Mouse (Mus musculus) forebrain, embryonic 13.5 days (tissue): Measurements from ENCODE around the gene Prkca. TPM values are rescaled to one million over a fixed set of nuclear protein-coding genes. Genes with fewer than 3 reads are reported as not detected.

ENCODE experiments used
- ATAC-seq: fragments of 200-750 bp; cut with Nextera tagmentation; 2 replicates; pipeline ENCODE4 v1.8.0; 2017
- H3K27ac ChIP-seq: fragments of 300-500 bp; sonication (generic); 2 replicates; pipeline ENCODE4 v1.5.1; 2015; ENCODE audit warnings: inconsistent platforms, mild to moderate bottlenecking, moderate library complexity
- H3K27me3 ChIP-seq: fragments of 300-500 bp; sonication (generic); 2 replicates; pipeline ENCODE4 v1.6.1; 2015; ENCODE audit warnings: mild to moderate bottlenecking, inconsistent platforms
- H3K36me3 ChIP-seq: fragments of 300-500 bp; sonication (generic); 2 replicates; pipeline ENCODE4 v1.6.1; 2015; ENCODE audit warnings: mild to moderate bottlenecking, inconsistent platforms; ENCODE audit not compliant: poor library complexity, severe bottlenecking
- H3K4me1 ChIP-seq: fragments of 300-500 bp; sonication (generic); 2 replicates; pipeline ENCODE4 v1.6.1; 2015; ENCODE audit warnings: inconsistent platforms
- H3K4me2 ChIP-seq: fragments of 300-500 bp; sonication (generic); 2 replicates; pipeline ENCODE4 v1.6.1; 2015; ENCODE audit warnings: inconsistent platforms, mild to moderate bottlenecking, moderate library complexity
- H3K4me3 ChIP-seq: fragments of 300-500 bp; sonication (generic); 2 replicates; pipeline ENCODE4 v1.5.1; 2015; ENCODE audit warnings: mild to moderate bottlenecking, inconsistent platforms
- H3K9ac ChIP-seq: fragments of 300-500 bp; sonication (generic); 2 replicates; pipeline ENCODE4 v1.6.1; 2015; ENCODE audit warnings: mild to moderate bottlenecking, inconsistent platforms
- H3K9me3 ChIP-seq: fragments of 300-500 bp; sonication (generic); replicated peaks from 2 replicates; pipeline ENCODE4 v1.6.1; 2016; ENCODE audit warnings: inconsistent platforms
- WGBS: fragments of 180-500 bp; shearing (Covaris S2); methylation state at CpG from one replicate; pipeline ENCODE4 v1.1.7; 2015; 5-methylcytosine and 5-hydroxymethylcytosine counted together
- polyA plus RNA-seq: library from polyadenylated mRNA; unstranded; fragments of >200 nt; fragmentation: Nextera tagmentation; extraction: Ambion mirVana; gene quantifications from 2 replicates; pipeline ENCODE4 v1.2.1, GENCODE M21; 2015

The Prkca gene
- polyA plus RNA-seq, 1 experiment from 2014 or later: 4.2 TPM

DNA sequence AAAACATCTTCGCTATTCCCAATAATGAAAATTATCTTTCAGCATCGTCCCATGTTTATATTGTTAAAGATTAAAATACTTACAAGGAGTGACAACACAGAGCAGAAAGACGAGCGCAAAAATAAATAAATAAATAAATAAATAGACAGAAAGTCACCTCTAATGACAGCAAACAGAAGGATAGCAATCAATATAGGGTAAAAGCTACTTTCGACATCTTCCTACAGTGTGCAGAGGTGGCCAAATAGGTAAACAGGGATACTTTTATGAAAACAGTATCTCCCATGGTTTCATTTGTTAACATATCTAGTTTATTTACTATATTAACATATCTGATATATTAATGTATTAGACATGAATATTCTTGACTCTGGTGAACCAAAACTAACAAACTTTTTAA is 35.5 kb downstream of the Prkca start:
- Histone ChIP-seq H3K4me2 (no peak overlapping the region), H3K9ac (no peak overlapping the region), H3K4me1 (no peaks in the 10 kb centered on the region), H3K9me3 (no peaks in the 10 kb centered on the region), H3K27ac (no peak overlapping the region), H3K4me3 (no peak overlapping the region), H3K36me3 (no peaks in the 10 kb centered on the region), H3K27me3 (no peaks in the 10 kb centered on the region)
- WGBS: 94% methylated on average over 5 of the region's 5 CpGs
- no peak for ATAC-seq

DNA sequence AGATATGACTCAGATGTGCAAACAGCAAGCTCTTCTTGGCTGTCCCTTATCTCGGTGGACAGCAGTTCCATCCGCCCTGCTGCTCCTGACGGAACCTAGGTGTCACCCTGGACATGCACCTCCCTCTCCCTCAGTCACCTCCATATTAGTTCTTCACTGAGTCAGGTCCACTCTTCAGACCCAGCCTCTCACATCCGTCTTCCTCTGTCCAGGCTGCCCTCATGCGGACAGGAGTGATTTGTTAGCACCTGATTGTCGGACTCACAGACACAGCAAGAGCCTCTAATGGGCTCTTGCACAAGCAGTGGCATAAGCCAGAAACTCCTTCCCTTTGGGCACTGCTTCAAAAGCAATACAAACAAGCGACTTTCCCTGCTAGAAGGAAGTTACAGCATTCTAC is 36.5 kb downstream of the Prkca start:
- Histone ChIP-seq H3K4me1 (no peaks in the 10 kb centered on the region), H3K36me3 (no peaks in the 10 kb centered on the region), H3K9me3 (no peaks in the 10 kb centered on the region), H3K4me3 (no peak overlapping the region), H3K4me2 (no peak overlapping the region), H3K27ac (no peak overlapping the region), H3K27me3 (no peaks in the 10 kb centered on the region), H3K9ac (no peak overlapping the region)
- WGBS: 88% methylated on average over 7 of the region's 7 CpGs
- ATAC-seq: no peak

DNA sequence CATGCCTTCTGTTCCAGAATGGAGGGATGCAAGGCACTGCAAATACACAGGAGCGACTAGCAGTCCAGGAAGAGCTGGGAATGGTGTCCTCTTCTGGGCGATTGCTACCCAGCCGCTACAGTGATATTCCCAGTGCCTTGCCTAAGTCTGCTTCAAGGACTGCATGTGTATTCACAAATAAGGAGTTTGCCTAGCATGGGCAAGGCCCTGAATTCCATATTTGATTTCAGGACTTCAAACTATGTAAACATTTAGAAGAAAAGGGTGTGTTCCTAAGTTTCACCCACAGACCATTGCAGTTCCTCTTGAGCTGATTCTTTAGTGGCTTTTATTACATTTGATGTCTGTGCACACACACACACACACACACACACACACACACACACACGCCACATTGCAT is 39.9 kb downstream of the Prkca start:
- no peak overlapping the region for H3K4me3 ChIP-seq
- H3K36me3 ChIP-seq: no peaks in the 10 kb centered on the region
- peaks cover 11% of the 10 kb centered on the region; the same call in 1 of the 2 replicates for H3K4me1 ChIP-seq
- no peaks in the 10 kb centered on the region for H3K27me3 ChIP-seq
- no peak overlapping the region for H3K4me2 ChIP-seq
- WGBS: over 99% methylated on average over 4 of the region's 4 CpGs
- H3K9me3 ChIP-seq: no peaks in the 10 kb centered on the region
- H3K9ac ChIP-seq: no peak overlapping the region
- H3K27ac ChIP-seq: no peak overlapping the region
- ATAC-seq: no peak

DNA sequence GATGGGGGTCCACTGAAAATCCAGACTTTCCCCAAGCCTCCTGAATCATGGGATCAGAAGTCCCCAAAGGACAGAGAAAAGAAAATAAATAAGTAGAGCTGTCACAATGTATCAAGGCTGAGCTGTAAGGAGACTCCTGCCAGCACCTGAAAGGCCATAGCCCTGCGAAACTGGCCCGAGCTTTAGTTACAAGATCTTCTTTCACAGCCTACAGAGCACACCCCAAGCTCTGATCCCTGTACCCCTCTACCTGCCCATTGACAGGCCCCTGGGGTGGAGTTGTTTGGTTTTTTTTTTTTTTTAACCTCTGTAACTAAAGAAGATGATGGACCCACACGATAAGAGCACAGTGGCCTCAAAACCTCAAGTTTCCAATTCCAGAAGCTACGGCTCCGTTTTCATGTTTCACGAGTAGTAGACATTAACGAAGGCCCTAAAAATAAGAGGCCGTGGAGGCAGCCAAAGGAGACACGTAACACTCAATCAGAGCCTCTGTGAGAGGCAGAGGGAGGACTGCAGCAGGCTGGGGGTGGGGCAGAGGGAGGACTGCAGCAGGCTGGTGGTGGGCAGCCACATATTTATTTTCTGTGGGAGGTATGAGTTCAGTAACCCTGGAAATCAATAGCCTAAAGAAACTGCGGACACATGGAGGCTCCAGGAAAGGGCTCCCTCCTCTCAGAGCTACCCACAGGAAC is 41.8 kb downstream of the Prkca start:
- Histone ChIP-seq H3K4me3 (no peak overlapping the region), H3K27ac (no peak overlapping the region), H3K27me3 (no peaks in the 10 kb centered on the region), H3K36me3 (no peaks in the 10 kb centered on the region), H3K4me2 (no peak overlapping the region), H3K9me3 (no peaks in the 10 kb centered on the region), H3K9ac (no peak overlapping the region), H3K4me1 (peaks cover 17% of the 10 kb centered on the region; the same call in 1 of the 2 replicates)
- WGBS: 81% methylated on average over 10 of the region's 10 CpGs
- ATAC-seq: no peak

DNA sequence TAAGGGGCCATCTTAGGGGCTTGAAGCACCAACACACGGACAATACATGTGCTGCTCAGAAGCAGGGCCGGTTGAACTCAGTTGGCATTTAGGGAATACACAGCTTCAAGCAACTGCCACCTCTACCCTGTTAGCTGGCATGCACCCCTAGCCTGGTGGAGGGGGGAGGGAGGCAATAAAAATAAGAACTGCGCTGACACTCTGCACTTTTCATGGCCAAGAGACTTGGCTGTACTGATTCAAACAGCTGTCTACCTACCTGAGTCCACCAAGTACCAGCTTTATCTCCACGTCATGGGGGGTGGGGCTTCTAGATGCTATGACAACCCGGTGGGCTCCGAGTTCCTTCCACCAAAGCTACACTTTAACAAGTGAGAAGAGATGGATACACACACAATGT is 42.7 kb downstream of the Prkca start:
- H3K9ac ChIP-seq: no peak overlapping the region

DNA sequence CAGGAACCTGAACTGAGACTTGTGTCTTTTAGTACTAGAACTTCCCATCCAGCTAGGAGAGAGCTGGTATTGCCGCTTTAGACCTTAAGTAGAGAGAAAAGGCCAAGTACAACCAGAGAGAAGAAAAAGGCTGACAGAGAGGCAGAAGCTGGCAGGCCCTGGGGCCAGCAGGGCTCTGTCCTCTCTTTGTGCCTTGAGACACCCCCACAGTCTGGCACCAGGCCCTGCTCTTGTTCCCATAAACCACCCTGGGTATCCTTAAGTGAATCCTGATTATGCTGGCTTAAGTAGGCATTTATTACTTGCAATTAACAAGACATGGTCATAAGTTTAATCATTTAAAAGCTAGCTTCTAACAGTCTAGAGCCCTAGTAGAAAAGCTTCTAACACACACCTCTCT is 43.3 kb downstream of the Prkca start:
- WGBS: 88% methylated on average over 1 of the region's 1 CpGs

More for the DNA sequence above, 42.7 kb downstream of the Prkca start:
- no peak overlapping the region for H3K4me3 ChIP-seq
- no peaks in the 10 kb centered on the region for H3K36me3 ChIP-seq
- H3K4me2 ChIP-seq: no peak overlapping the region
- H3K4me1 ChIP-seq: peaks cover 17% of the 10 kb centered on the region; the same call in 1 of the 2 replicates
- H3K27ac ChIP-seq: no peak overlapping the region
- 78% methylated on average over 6 of the region's 6 CpGs for WGBS
- H3K27me3 ChIP-seq: no peaks in the 10 kb centered on the region
- no peak for ATAC-seq
- no peaks in the 10 kb centered on the region for H3K9me3 ChIP-seq

DNA sequence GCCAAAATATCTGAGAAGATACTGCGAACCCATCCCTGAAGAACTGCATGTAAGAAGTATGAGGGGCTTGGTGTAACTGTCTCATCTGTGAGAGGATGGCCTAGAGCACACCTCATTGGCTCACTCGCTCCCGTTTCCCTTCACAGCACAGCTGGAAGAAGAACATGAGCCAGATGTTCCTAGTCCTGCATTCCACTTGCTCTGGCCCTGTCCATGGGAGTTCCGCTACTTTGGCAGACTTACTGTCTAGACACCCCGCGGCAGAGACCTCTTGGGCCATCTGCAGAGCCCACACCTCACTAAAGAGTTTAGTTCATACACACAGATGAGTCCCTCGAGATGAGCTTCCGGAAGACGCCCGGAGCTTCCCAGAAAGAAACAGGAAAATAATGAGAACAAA is 43.8 kb downstream of the Prkca start:
- 91% methylated on average over 10 of the region's 10 CpGs for WGBS
- H3K9ac ChIP-seq: no peak overlapping the region

More for the DNA sequence above, 43.3 kb downstream of the Prkca start:
- Histone ChIP-seq H3K4me2 (no peak overlapping the region), H3K27me3 (no peaks in the 10 kb centered on the region), H3K27ac (no peak overlapping the region), H3K36me3 (no peaks in the 10 kb centered on the region), H3K4me1 (peaks cover 17% of the 10 kb centered on the region), H3K9ac (no peak overlapping the region), H3K4me3 (no peak overlapping the region), H3K9me3 (no peaks in the 10 kb centered on the region)
- ATAC-seq: no peak

DNA sequence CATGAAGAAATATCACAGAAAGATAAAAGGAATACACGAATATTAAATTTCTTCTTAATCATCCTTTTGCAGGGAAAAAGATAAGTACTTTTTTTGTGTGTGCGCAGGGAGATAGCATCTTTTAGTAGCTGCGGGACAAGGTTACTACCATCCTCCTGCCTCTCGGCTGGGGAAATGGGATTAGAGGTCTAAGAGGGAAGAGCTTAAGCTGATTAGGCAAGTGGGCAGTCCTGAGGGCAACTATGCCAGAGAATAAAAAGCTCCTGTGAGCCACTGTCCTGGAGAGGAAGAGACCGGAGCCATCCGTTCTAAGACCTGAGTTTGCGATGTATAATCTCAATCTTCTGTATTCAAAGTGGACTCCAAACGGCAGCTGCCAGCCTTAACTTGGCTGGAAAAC is 45.8 kb downstream of the Prkca start:
- Histone ChIP-seq H3K4me3 (no peak overlapping the region), H3K4me1 (peaks cover 29% of the 10 kb centered on the region), H3K9ac (no peak overlapping the region), H3K27ac (no peak overlapping the region), H3K27me3 (no peaks in the 10 kb centered on the region), H3K9me3 (no peaks in the 10 kb centered on the region), H3K36me3 (no peaks in the 10 kb centered on the region), H3K4me2 (no peak overlapping the region)
- no peak for ATAC-seq
- WGBS: 31% methylated on average over 8 of the region's 8 CpGs

More for the DNA sequence above, 43.8 kb downstream of the Prkca start:
- Histone ChIP-seq H3K4me3 (no peak overlapping the region), H3K36me3 (no peaks in the 10 kb centered on the region), H3K27ac (no peak overlapping the region), H3K9me3 (no peaks in the 10 kb centered on the region), H3K4me1 (peaks cover 23% of the 10 kb centered on the region), H3K4me2 (no peak overlapping the region), H3K27me3 (no peaks in the 10 kb centered on the region)
- ATAC-seq: no peak

DNA sequence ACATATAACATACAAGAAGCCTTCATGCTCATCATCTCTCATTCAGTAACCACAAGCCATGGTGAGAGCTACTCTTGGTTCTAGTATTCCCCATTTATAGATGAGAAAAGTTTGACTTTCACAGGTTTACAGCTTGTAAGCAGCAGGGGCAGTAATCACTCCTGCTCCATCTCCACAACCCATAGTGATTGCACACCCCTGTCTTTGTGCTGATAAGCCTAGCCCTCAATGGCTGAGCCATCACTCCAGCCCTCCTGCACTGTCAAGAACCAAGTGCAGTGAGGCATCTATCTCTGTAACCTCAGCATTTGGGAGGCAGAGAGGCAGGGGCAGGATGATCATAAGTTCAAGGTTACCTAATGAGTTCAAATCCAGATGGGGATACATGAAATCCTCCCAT is 48.4 kb downstream of the Prkca start:
- no peak for ATAC-seq

DNA sequence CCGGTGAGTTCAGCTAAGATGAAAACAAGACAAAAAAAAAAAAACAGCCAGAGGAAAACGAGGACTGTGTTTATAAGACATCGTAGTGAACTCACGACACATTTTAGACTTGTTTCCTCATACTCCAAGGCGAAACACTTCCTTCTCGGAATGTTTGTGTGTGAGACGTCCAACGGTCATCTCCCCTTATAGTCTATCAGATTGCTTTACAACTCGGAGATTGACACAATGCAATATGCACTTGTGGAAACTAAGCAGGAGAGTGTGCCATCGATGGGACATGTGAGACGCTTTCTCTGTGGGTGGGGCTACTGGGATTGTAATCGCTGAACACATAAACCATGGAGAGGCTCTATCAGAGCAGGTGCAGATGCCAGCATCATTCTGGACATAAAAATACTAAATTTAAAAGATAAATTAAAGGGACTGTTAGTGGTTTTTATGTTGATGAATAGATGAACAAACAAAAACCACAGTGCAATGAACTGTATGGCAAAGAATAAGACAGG is 49.4 kb downstream of the Prkca start:
- peaks cover 18% of the 10 kb centered on the region; the same call in 1 of the 2 replicates for H3K4me1 ChIP-seq
- no peak for ATAC-seq
- H3K9ac ChIP-seq: no peak overlapping the region
- H3K36me3 ChIP-seq: no peaks in the 10 kb centered on the region
- no peak overlapping the region for H3K27ac ChIP-seq
- H3K4me2 ChIP-seq: no peak overlapping the region
- no peaks in the 10 kb centered on the region for H3K9me3 ChIP-seq
- no peaks in the 10 kb centered on the region for H3K27me3 ChIP-seq
- WGBS: 91% methylated on average over 12 of the region's 12 CpGs
- no peak overlapping the region for H3K4me3 ChIP-seq

More for the DNA sequence above, 48.4 kb downstream of the Prkca start:
- no peak overlapping the region for H3K4me2 ChIP-seq
- H3K27ac ChIP-seq: no peak overlapping the region
- no peaks in the 10 kb centered on the region for H3K27me3 ChIP-seq
- H3K9ac ChIP-seq: no peak overlapping the region
- no peaks in the 10 kb centered on the region for H3K9me3 ChIP-seq
- H3K36me3 ChIP-seq: no peaks in the 10 kb centered on the region
- no peak overlapping the region for H3K4me3 ChIP-seq
- peaks cover 24% of the 10 kb centered on the region; the same call in 1 of the 2 replicates for H3K4me1 ChIP-seq

DNA sequence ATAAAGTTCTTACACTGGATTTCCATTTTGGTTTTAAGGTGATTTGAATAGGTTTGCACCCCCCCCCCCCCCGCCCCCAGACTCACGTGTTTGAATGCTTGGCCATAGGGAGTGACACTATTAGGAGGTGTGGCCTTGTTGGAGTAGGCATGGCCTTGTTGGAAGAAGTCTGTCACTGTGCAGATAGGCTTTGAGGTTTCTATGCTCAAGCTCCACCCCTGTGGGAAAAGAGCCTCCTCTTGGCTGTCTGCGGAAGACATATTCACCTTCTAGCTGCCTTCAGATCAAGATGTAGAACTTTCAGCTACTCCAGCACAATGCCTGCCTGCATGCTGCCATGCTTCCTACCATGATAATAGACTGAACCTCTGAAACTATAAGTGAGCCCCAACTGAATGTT is 49.9 kb downstream of the Prkca start:
- H3K9ac ChIP-seq: no peak overlapping the region
- no peaks in the 10 kb centered on the region for H3K9me3 ChIP-seq
- H3K36me3 ChIP-seq: no peaks in the 10 kb centered on the region
- no peaks in the 10 kb centered on the region for H3K27me3 ChIP-seq
- no peak overlapping the region for H3K4me3 ChIP-seq
- no peak overlapping the region for H3K4me2 ChIP-seq
- 77% methylated on average over 3 of the region's 3 CpGs for WGBS
- peaks cover 18% of the 10 kb centered on the region; the same call in 1 of the 2 replicates for H3K4me1 ChIP-seq
- ATAC-seq: no peak
- no peak overlapping the region for H3K27ac ChIP-seq

DNA sequence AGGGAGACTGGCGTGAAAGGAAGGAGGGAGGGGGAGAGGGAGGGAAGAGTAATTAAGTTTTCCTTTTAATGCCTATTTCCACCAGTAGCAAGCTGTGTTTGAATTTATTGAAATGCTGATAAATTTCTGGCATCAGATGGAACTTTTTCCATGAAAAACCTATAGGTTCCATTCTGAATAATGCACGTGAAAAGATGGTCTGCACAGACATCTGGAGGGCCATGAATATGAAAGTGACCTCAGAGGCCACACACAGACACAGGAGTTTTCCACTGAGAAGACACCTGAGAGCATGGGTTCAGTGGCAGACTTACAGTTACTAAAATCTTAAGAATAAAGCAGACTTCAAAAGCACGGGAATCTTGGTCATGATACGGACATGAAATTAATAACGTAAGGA is 54.5 kb downstream of the Prkca start:
- ATAC-seq: no peak
- peaks cover 23% of the 10 kb centered on the region for H3K4me1 ChIP-seq
- WGBS: 91% methylated on average over 5 of the region's 5 CpGs
- H3K4me3 ChIP-seq: no peak overlapping the region
- H3K27ac ChIP-seq: no peak overlapping the region
- H3K9ac ChIP-seq: no peak overlapping the region
- H3K36me3 ChIP-seq: no peaks in the 10 kb centered on the region
- H3K27me3 ChIP-seq: no peaks in the 10 kb centered on the region
- H3K4me2 ChIP-seq: no peak overlapping the region
- no peaks in the 10 kb centered on the region for H3K9me3 ChIP-seq

DNA sequence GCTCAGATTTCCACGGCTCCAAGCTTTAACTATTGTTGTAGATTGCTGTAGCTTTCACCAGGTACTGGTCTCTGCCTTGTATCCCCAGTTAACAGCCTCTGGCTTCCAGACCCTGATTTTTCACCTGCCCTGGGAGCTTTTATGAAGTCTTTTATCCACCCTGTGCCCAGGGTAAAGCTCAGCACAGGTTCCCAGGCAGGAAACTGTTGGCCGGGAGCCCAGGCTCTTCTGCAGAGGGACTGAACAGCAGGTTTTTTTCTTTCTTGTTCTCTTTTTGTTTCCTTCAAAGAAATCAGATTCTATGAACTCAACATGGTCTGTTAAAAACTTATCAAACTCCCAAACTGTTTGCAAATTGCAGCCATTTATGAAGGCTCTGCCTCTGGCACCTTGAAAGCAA is 56.4 kb downstream of the Prkca start:
- Histone ChIP-seq H3K9me3 (no peaks in the 10 kb centered on the region), H3K27ac (no peak overlapping the region), H3K4me1 (peaks cover 23% of the 10 kb centered on the region), H3K4me3 (no peak overlapping the region), H3K9ac (no peak overlapping the region), H3K36me3 (no peaks in the 10 kb centered on the region), H3K27me3 (no peaks in the 10 kb centered on the region), H3K4me2 (no peak overlapping the region)
- ATAC-seq: no peak
- 36% methylated on average over 2 of the region's 2 CpGs for WGBS
